Mouse (Mus musculus): Measurements from ENCODE around the gene Batf3. TPM values are rescaled to one million over a fixed set of nuclear protein-coding genes. Genes with fewer than 3 reads are reported as not detected.
A peak's percentile ranks its signal among the peaks of the same experiment; 100 is the strongest.

The Batf3 gene
- not detected for total RNA-seq (2022)

GRCm38 (mm10) chr1:191097802-191098747 is at the start of gene Batf3:
Gene Batf3 (plus strand): TSS chr1:191097847.
- peak in 1 of 2 experiments; percentile 13 for DNase-seq (ENCODE audit: low spot score in 2 of 2)

GRCm38 (mm10) chr1:191053555-191053954 is 44.1 kb upstream of the Batf3 start:
- no peak for DNase-seq (ENCODE audit: low spot score in 2 of 2)

- peak; percentile 29 to 33 for DNase-seq (ENCODE audit: low spot score in 2 of 2)
These were observed 42.6 kb upstream of the Batf3 start for GRCm38 (mm10) chr1:191054870-191055532.

GRCm38 (mm10) chr1:191055533-191055873 is 42.1 kb upstream of the Batf3 start:
- no peak for DNase-seq (ENCODE audit: low spot score in 2 of 2)

- DNase-seq (ENCODE audit: low spot score in 2 of 2) = no peak
These were observed 40.2 kb upstream of the Batf3 start for GRCm38 (mm10) chr1:191057461-191057860.

GRCm38 (mm10) chr1:191062241-191062780 is 35.3 kb upstream of the Batf3 start:
- no peak for DNase-seq (ENCODE audit: low spot score in 2 of 2)

GRCm38 (mm10) chr1:191062781-191063485 is 34.7 kb upstream of the Batf3 start, which contains the start of the genes Tatdn3 and Nsl1:
Gene Tatdn3 (minus strand): TSS chr1:191062932.
Gene Nsl1 (plus strand): TSS chr1:191063012.
- DNase-seq (ENCODE audit: low spot score in 2 of 2) = peak; percentile 77

- DNase-seq (ENCODE audit: low spot score in 2 of 2) = no peak
These were observed 33.9 kb upstream of the Batf3 start for GRCm38 (mm10) chr1:191063700-191064099.

- no peak for DNase-seq (ENCODE audit: low spot score in 2 of 2)
These were observed 33.1 kb upstream of the Batf3 start for GRCm38 (mm10) chr1:191064535-191064934.

GRCm38 (mm10) chr1:191065188-191065587 is 32.5 kb upstream of the Batf3 start:
- no peak for DNase-seq (ENCODE audit: low spot score in 2 of 2)

GRCm38 (mm10) chr1:191068377-191068776 is 29.3 kb upstream of the Batf3 start:
- DNase-seq (ENCODE audit: low spot score in 2 of 2) = no peak

- no peak for DNase-seq (ENCODE audit: low spot score in 2 of 2)
These were observed 27.4 kb upstream of the Batf3 start for GRCm38 (mm10) chr1:191070259-191070658.

- no peak for DNase-seq (ENCODE audit: low spot score in 2 of 2)
These were observed 26.0 kb upstream of the Batf3 start for GRCm38 (mm10) chr1:191071613-191072012.

GRCm38 (mm10) chr1:191072329-191072913 is 25.2 kb upstream of the Batf3 start:
- no peak for DNase-seq (ENCODE audit: low spot score in 2 of 2)

GRCm38 (mm10) chr1:191073001-191073400 is 24.6 kb upstream of the Batf3 start:
- DNase-seq (ENCODE audit: low spot score in 2 of 2) = no peak

GRCm38 (mm10) chr1:191073486-191073885 is 24.2 kb upstream of the Batf3 start:
- DNase-seq (ENCODE audit: low spot score in 2 of 2) = no peak

GRCm38 (mm10) chr1:191075199-191075883 is 22.3 kb upstream of the Batf3 start:
- DNase-seq (ENCODE audit: low spot score in 2 of 2) = peak in 1 of 2 experiments; percentile 38

- DNase-seq (ENCODE audit: low spot score in 2 of 2) = no peak
These were observed 14.4 kb upstream of the Batf3 start for GRCm38 (mm10) chr1:191083230-191083629.

GRCm38 (mm10) chr1:191084951-191085559 is 12.6 kb upstream of the Batf3 start:
- no peak for DNase-seq (ENCODE audit: low spot score in 2 of 2)

GRCm38 (mm10) chr1:191085597-191085996 is 12.1 kb upstream of the Batf3 start:
- no peak for DNase-seq (ENCODE audit: low spot score in 2 of 2)
